Mouse (Mus musculus) C2C12 (cell line): ENCODE results near the gene Litaf.

Source experiments
- CTCF ChIP-seq: IDR thresholded peaks from one replicate; pipeline ENCODE4 v1.5.1; 2011; ENCODE audit not compliant: control insufficient read depth, insufficient read depth, insufficient read length
- MAX ChIP-seq: IDR thresholded peaks from one replicate; pipeline ENCODE4 v1.6.1; 2011; ENCODE audit warnings: mild to moderate bottlenecking, control low read depth

- TF ChIP-seq CTCF (no peak), MAX (no peak)
Measured at GRCm38 (mm10) chr16:10969342-10969741, 96.6 kb downstream of the Litaf start.
